ENCODE assay signal across 13 mouse cellular contexts in the genomic region with DNA sequence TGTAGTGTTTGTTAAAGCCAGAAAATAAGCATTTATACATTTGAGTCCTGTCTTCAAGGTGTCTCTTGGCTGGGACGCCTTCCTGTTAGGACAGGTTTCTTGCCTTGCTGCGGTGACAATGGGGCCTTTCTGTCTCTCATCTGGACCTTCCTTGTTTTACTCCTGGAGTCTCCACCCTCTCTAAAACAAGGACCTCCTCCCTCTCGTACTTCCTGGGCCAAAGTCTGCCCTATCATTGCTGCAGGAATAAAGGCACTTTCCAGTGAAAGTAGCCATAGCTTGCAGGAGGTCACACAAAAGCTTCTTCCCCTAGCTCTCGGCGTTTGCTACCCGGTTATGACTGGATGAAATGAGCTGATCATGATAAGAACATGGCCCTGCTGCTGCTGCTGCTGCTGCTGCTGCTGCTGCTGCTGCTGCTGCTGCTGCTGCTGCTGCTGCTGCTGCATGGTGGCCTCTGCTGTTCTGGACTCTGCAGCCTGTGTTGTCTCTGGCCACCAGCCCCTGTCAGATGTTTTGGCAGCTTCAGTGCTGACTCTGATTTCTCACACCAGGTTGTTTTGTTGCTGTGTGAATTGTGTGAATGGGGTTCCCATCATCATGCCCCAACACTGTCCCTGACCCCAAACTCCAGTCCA.
DNase-seq lines count a peak whose midpoint lies in the region; ATAC-seq and TF ChIP-seq lines count a peak whose summit lies in the region.
"Had no signal": no experiment of that assay in that cellular context is flagged by ENCODE, and none has a peak within 500 bp of the region (broad histone marks: within the 10 kb centered on the region; RNA-seq: fewer than 3 reads in every experiment).

No protein-coding gene starts in this region.

- no peaks in the 10 kb centered on the region for H3K36me3 ChIP-seq in hindbrain, embryonic 15.5 days
- no peaks in the 10 kb centered on the region for H3K36me3 ChIP-seq in hindbrain, embryonic 14.5 days (replicated peaks; ENCODE audit: control insufficient read depth, insufficient read depth)
- no peaks in the 10 kb centered on the region for H3K36me3 ChIP-seq in heart, embryonic 12.5 days
- H3K36me3 ChIP-seq in kidney, embryonic 16.5 days (ENCODE audit: insufficient read depth, low read length) = no peaks in the 10 kb centered on the region

- H3K4me3 ChIP-seq in hindbrain, embryonic 15.5 days = no peak overlapping the region
- H3K4me3 ChIP-seq in hindbrain, embryonic 14.5 days (replicated peaks; ENCODE audit: low read length) = no peak overlapping the region
- no peak overlapping the region for H3K4me3 ChIP-seq in heart, embryonic 12.5 days
- H3K4me3 ChIP-seq in kidney, embryonic 16.5 days (ENCODE audit: low read length) = no peak overlapping the region

- DNase-seq in hindbrain, embryonic 14.5 days (ENCODE audit: low spot score) = no peak
- no peak for DNase-seq in Patski (ENCODE audit: low read depth, low spot score)
- DNase-seq in urinary bladder, postnatal 14 days (ENCODE audit: low spot score) = no peak
- DNase-seq in testis, postnatal 14 days (ENCODE audit: low spot score) = no peak
- DNase-seq in frontal cortex, postnatal 36 days (ENCODE audit: low spot score in 2 of 2) = no peak
- DNase-seq: adrenal gland, adult 2 months; cerebellum, adult 8-10 months; right cerebral cortex, adult 18-20 months; thymus, postnatal 4 days had no signal

- in situ Hi-C loops in Patski (cut with MboI; ENCODE audit: low pct_unique_long_range_greater_than_20kb) = loop anchor here (5.0 kb wide), 1 partner anchor 90 kb away; a partner anchor contains a TSS

- H3K9ac ChIP-seq in hindbrain, embryonic 15.5 days = no peak overlapping the region
- no peak overlapping the region for H3K9ac ChIP-seq in hindbrain, embryonic 14.5 days
- no peak overlapping the region for H3K9ac ChIP-seq in heart, embryonic 12.5 days
- no peak overlapping the region for H3K9ac ChIP-seq in kidney, embryonic 16.5 days (replicated peaks; ENCODE audit: low read length)

- POLR2A ChIA-PET in Patski (lab: Charles Lee) = interaction anchor here (1.4 kb wide), 1 partner anchor 29 kb away, joined by 4 read pairs; no protein-coding TSS in a partner anchor

- no peaks in the 10 kb centered on the region for H3K27me3 ChIP-seq in hindbrain, embryonic 15.5 days
- no peaks in the 10 kb centered on the region for H3K27me3 ChIP-seq in hindbrain, embryonic 14.5 days (ENCODE audit: control insufficient read depth, insufficient read depth, low read length)
- no peaks in the 10 kb centered on the region for H3K27me3 ChIP-seq in Patski
- no peaks in the 10 kb centered on the region for H3K27me3 ChIP-seq in heart, embryonic 12.5 days (replicated peaks)
- no peaks in the 10 kb centered on the region for H3K27me3 ChIP-seq in kidney, embryonic 16.5 days (ENCODE audit: insufficient read depth, low read length)

- CTCF ChIA-PET in Patski (lab: Charles Lee) = no interaction called here

- peak; percentile 19; the same call in 1 of the 2 replicates for ATAC-seq in hindbrain, embryonic 15.5 days (ENCODE audit: low FRiP score, low read depth)
- ATAC-seq in hindbrain, embryonic 14.5 days (ENCODE audit: low FRiP score) = no peak
- ATAC-seq in Patski = peak; percentile 65
- ATAC-seq in heart, embryonic 12.5 days (ENCODE audit: insufficient number of reproducible peaks, low FRiP score) = no peak
- peak; percentile 44 for ATAC-seq in kidney, embryonic 16.5 days (ENCODE audit: low FRiP score, low TSS enrichment)

- TF ChIP-seq CTCF in Patski (IDR thresholded peaks at IDR 0.05) = no peak

- no peak overlapping the region for H3K27ac ChIP-seq in hindbrain, embryonic 15.5 days (replicated peaks)
- H3K27ac ChIP-seq in hindbrain, embryonic 14.5 days = no peak overlapping the region
- H3K27ac ChIP-seq in heart, embryonic 12.5 days (ENCODE audit: poor library complexity, severe bottlenecking) = peak overlapping the region; percentile 78
- peak overlapping the region; percentile 69 for H3K27ac ChIP-seq in kidney, embryonic 16.5 days (ENCODE audit: low read length)
- H3K27ac ChIP-seq: hindbrain, postnatal 0 days had no signal

- H3K4me1 ChIP-seq in hindbrain, embryonic 15.5 days (replicated peaks) = no peaks in the 10 kb centered on the region
- H3K4me1 ChIP-seq in hindbrain, embryonic 14.5 days (replicated peaks; ENCODE audit: control insufficient read depth, insufficient read depth, low read length) = no peaks in the 10 kb centered on the region
- peaks cover 21% of the 10 kb centered on the region for H3K4me1 ChIP-seq in heart, embryonic 12.5 days (replicated peaks)
- H3K4me1 ChIP-seq in kidney, embryonic 16.5 days (ENCODE audit: insufficient read depth, low read length) = peaks cover 25% of the 10 kb centered on the region

- WGBS in hindbrain, embryonic 15.5 days = 67% methylated on average over 6 of the region's 6 CpGs
- 62% methylated on average over 6 of the region's 6 CpGs for WGBS in hindbrain, embryonic 14.5 days
- 32% methylated on average over 6 of the region's 6 CpGs for WGBS in heart, embryonic 12.5 days
- 46% methylated on average over 6 of the region's 6 CpGs for whole genome bisulfite sequencing in kidney, embryonic 16.5 days

- H3K4me2 ChIP-seq in hindbrain, embryonic 15.5 days = no peak overlapping the region
- no peak overlapping the region for H3K4me2 ChIP-seq in hindbrain, embryonic 14.5 days (replicated peaks)
- 0 out of 2 replicates have a peak overlapping the region, but pooled peaks have one; percentile 3 for H3K4me2 ChIP-seq in heart, embryonic 12.5 days
- H3K4me2 ChIP-seq in kidney, embryonic 16.5 days (replicated peaks; ENCODE audit: low read depth, low read length) = no peak overlapping the region

- no peaks in the 10 kb centered on the region for H3K9me3 ChIP-seq in hindbrain, embryonic 15.5 days
- H3K9me3 ChIP-seq in hindbrain, embryonic 14.5 days (ENCODE audit: control insufficient read depth, low read length) = no peaks in the 10 kb centered on the region
- H3K9me3 ChIP-seq in heart, embryonic 12.5 days (replicated peaks) = no peaks in the 10 kb centered on the region
- no peaks in the 10 kb centered on the region for H3K9me3 ChIP-seq in kidney, embryonic 16.5 days (ENCODE audit: low read length)

Comparison
In these comparisons a context has a peak if more than half of its experiments do, and no peak if none do; other contexts are left out.
1. ATAC-seq: peak in hindbrain, embryonic 15.5 days (single experiment), Patski (single experiment) and kidney, embryonic 16.5 days (single experiment); none in hindbrain, embryonic 14.5 days (single experiment) and heart, embryonic 12.5 days (single experiment).
2. H3K27ac ChIP-seq: peak in heart, embryonic 12.5 days (single experiment) and kidney, embryonic 16.5 days (single experiment); none in hindbrain, embryonic 15.5 days (single experiment) and hindbrain, embryonic 14.5 days (single experiment).